Mouse (Mus musculus) lung, embryonic 15.5 days (tissue): ENCODE measurements around the gene Dnmt3b. TPM values are rescaled to one million over a fixed set of nuclear protein-coding genes. Genes with fewer than 3 reads are reported as not detected.
A peak's percentile ranks its signal among the peaks of the same experiment; 100 is the strongest.
"Not testable (repeated sequence)": the region's sequence is repeated elsewhere in the genome, so short reads cannot be mapped to it uniquely, and the experiment has no call there.

Experiments
- ATAC-seq: fragments of 200-750 bp; cut with Nextera tagmentation; 2 replicates; pipeline ENCODE4 v1.8.0; 2017; ENCODE audit warnings: moderate number of reproducible peaks, borderline replicate concordance; ENCODE audit not compliant: low FRiP score, low TSS enrichment; ENCODE audit errors: extremely low read depth
- H3K27ac ChIP-seq: fragments of 300-500 bp; sonication (generic); 2 replicates; pipeline ENCODE4 v1.5.1; 2015; ENCODE audit warnings: moderate library complexity, mild to moderate bottlenecking, inconsistent platforms
- H3K27me3 ChIP-seq: fragments of 300-500 bp; sonication (generic); 2 replicates; pipeline ENCODE4 v1.6.1; 2015; ENCODE audit warnings: inconsistent platforms
- H3K36me3 ChIP-seq: fragments of 300-500 bp; sonication (generic); 2 replicates; pipeline ENCODE4 v1.6.1; 2015; ENCODE audit warnings: inconsistent platforms
- H3K4me1 ChIP-seq: fragments of 300-500 bp; sonication (generic); 2 replicates; pipeline ENCODE4 v1.6.1; 2015; ENCODE audit warnings: inconsistent platforms
- H3K4me2 ChIP-seq: fragments of 300-500 bp; sonication (generic); 2 replicates; pipeline ENCODE4 v1.6.1; 2015; ENCODE audit warnings: inconsistent platforms, mild to moderate bottlenecking, moderate library complexity
- H3K4me3 ChIP-seq: fragments of 300-500 bp; sonication (generic); 2 replicates; pipeline ENCODE4 v1.5.1; 2015; ENCODE audit warnings: mild to moderate bottlenecking, inconsistent platforms
- H3K9ac ChIP-seq: fragments of 300-500 bp; sonication (generic); 2 replicates; pipeline ENCODE4 v1.6.1; 2015; ENCODE audit warnings: inconsistent platforms
- H3K9me3 ChIP-seq: fragments of 300-500 bp; sonication (generic); 2 replicates; pipeline ENCODE4 v1.6.1; 2016; ENCODE audit warnings: inconsistent platforms
- WGBS: fragments of 180-500 bp; shearing (Covaris S2); methylation state at CpG from one replicate; pipeline ENCODE4 v1.1.7; 2015; 5-methylcytosine and 5-hydroxymethylcytosine counted together
- polyA plus RNA-seq: library from polyadenylated mRNA; unstranded; fragments of >200 nt; fragmentation: Nextera tagmentation; extraction: Ambion mirVana; gene quantifications from 2 replicates; pipeline ENCODE4 v1.2.1, GENCODE M21; 2015

The Dnmt3b gene
- polyA plus RNA-seq, 1 experiment from 2014 or later, result 13.0 TPM

DNA sequence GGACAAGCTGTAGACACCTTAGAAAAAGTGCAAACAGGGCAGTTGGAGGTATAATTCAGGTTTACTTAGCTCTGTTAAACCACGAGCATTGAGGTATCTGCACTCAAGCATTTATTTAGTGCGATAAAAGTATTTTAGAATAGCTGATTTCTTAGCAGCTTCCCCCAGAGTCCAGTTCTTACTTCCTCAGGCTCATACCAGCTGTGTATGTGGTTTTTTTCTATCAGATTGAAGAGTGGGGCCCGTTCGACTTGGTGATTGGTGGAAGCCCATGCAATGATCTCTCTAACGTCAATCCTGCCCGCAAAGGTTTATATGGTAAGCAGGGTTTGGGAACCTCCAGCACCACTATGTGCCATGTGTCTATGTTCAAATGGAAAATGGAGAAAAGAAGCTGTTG lies 27.7 kb downstream of the Dnmt3b start:
- Histone ChIP-seq H3K36me3 (peaks cover 8% of the 10 kb centered on the region; the same call in 1 of the 2 replicates), H3K9me3 (no peaks in the 10 kb centered on the region), H3K4me1 (no peaks in the 10 kb centered on the region), H3K4me2 (no peak overlapping the region), H3K27ac (no peak overlapping the region), H3K27me3 (no peaks in the 10 kb centered on the region), H3K9ac (no peak overlapping the region), H3K4me3 (no peak overlapping the region)
- ATAC-seq, result no peak
- WGBS, result 89% methylated on average over 6 of the region's 6 CpGs

DNA sequence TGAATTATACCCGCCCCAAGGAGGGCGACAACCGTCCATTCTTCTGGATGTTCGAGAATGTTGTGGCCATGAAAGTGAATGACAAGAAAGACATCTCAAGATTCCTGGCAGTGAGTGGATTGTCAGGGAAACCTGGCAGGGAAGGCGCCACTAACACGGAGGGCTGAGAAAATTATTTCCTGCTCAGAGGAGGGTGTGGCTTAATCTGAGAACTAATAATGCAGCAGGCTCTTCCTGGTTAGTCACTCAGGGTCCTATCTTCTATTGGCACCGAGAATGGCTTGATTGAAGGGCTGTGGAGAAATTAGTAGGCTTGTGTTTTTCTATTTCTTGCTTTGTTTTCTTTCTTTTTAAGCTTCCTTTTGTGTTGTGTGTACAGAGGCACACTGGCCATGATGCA lies 28.3 kb downstream of the Dnmt3b start:
- Histone ChIP-seq H3K4me1 (no peaks in the 10 kb centered on the region), H3K9ac (no peak overlapping the region), H3K9me3 (no peaks in the 10 kb centered on the region), H3K27ac (no peak overlapping the region), H3K4me2 (no peak overlapping the region), H3K36me3 (peaks cover 8% of the 10 kb centered on the region; the same call in 1 of the 2 replicates), H3K27me3 (no peaks in the 10 kb centered on the region), H3K4me3 (no peak overlapping the region)
- no peak for ATAC-seq
- 79% methylated on average over 7 of the region's 7 CpGs for WGBS

DNA sequence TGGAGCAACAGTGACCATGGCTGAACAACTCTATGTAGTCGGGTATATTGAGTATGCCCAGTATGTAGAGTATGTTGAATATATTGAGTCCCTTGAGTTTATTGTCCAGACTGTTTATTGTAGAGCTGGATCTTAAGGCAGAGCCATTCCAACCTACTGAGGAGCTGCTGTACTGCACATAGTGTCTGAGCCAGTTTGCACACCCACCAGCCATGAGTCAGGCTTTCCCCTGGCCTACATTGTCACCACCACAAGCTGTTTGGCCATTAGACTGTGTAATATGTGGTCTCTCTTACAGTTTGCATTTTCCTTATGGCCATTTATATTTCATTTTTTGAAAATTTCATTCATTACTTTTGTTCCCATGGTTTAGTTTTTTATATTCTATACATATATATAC lies 30.7 kb downstream of the Dnmt3b start:
- Histone ChIP-seq H3K4me3 (no peak overlapping the region), H3K27me3 (no peaks in the 10 kb centered on the region), H3K27ac (no peak overlapping the region), H3K4me2 (no peak overlapping the region), H3K36me3 (peaks cover 8% of the 10 kb centered on the region; the same call in 1 of the 2 replicates), H3K4me1 (no peaks in the 10 kb centered on the region), H3K9ac (no peak overlapping the region), H3K9me3 (no peaks in the 10 kb centered on the region)
- ATAC-seq, result no peak
- WGBS, result 98% methylated on average over 1 of the region's 1 CpGs

DNA sequence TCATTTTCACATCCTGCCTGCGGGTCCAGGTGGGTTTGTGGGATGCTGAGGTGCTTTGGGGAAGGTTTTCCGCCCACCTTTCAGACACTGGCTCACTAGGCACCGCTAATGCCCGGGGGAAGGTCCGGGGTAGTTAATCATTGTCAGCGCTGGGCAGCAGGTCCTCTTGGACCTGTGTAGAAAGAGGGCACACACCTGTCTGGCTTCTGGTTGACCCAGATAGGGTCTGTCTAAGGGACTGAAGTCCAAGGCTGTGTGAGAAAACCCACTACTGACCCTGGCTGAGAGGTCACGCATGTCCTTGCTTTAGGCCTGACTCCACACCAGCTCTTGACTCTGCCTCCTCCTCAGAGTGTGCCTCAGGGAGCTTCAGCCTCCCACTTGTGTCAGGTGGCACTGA lies 44.2 kb downstream of the Dnmt3b start:
- H3K27ac ChIP-seq, ATAC-seq, H3K4me1 ChIP-seq, H3K27me3 ChIP-seq, H3K9me3 ChIP-seq, H3K4me3 ChIP-seq, H3K36me3 ChIP-seq, H3K9ac ChIP-seq, H3K4me2 ChIP-seq: not testable (repeated sequence)
- WGBS, result 73% methylated on average over 7 of the region's 7 CpGs

DNA sequence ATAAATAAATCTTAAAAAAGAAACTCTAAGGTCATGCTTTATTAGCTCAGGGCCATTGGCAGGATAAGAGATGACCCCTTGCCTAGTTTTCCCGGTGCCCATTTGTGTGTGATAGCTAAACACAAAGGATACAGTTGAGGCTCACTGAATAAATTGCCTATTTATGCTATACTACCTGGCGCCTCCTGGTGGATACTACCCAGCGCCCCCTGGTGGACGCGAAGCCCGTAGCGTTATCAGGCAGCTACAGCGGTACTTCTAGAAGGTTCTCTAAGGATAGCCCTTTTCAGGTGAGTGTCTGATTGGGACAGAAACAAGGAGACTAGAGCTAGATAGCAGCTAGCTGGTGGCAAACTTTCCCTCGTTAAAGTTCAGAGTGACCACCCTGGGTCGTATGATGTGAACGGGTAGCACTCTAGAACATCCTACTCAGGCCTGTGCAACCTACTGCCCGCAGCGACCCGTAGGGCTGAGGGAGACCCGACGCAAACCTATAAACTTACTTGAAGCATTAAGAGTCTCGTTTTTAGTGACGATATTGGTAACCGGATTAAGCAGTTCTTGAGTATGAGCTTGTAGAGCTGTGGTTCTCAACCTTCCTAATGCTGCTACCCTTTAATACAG lies 45.3 kb downstream of the Dnmt3b start:
- no peak overlapping the region for H3K9ac ChIP-seq
- H3K4me2 ChIP-seq, result no peak overlapping the region
- no peaks in the 10 kb centered on the region for H3K36me3 ChIP-seq
- H3K27ac ChIP-seq, result no peak overlapping the region
- no peaks in the 10 kb centered on the region for H3K27me3 ChIP-seq
- no peaks in the 10 kb centered on the region for H3K9me3 ChIP-seq
- 63% methylated on average over 19 of the region's 19 CpGs for WGBS
- no peaks in the 10 kb centered on the region for H3K4me1 ChIP-seq
- no peak overlapping the region for H3K4me3 ChIP-seq
- no peak for ATAC-seq

DNA sequence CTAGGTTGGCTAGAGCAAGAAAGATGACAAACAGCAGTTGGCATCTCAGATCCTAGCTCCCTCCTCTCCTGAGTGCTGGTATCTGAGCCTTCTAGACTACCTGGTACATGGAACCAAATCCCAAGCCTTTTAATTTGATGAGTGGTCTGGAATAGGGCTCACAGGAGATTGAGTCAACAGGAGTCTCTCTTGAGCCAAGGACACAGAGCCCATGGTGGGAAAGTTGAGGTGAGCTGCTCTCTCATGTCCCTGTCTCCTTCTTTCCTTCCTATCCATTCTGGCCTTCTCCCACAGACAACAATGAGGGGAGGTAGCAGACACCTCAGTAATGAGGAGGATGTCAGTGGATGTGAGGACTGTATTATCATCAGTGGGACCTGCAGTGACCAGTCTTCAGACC lies 47.1 kb downstream of the Dnmt3b start, which contains the start of gene Dnmt3c:
TSS of gene Dnmt3c (plus strand) at position 301 of the 400 bp plus-strand sequence.
- Histone ChIP-seq H3K4me3 (no peak within 1 kb of the TSS), H3K4me2 (no peak within 1 kb of the TSS), H3K27me3 (no peaks in the 10 kb centered on the region), H3K36me3 (no peaks in the 10 kb centered on the region), H3K4me1 (no peaks in the 10 kb centered on the region), H3K9ac (no peak within 1 kb of the TSS), H3K27ac (no peak within 1 kb of the TSS), H3K9me3 (no peaks in the 10 kb centered on the region)
- ATAC-seq, result no peak

DNA sequence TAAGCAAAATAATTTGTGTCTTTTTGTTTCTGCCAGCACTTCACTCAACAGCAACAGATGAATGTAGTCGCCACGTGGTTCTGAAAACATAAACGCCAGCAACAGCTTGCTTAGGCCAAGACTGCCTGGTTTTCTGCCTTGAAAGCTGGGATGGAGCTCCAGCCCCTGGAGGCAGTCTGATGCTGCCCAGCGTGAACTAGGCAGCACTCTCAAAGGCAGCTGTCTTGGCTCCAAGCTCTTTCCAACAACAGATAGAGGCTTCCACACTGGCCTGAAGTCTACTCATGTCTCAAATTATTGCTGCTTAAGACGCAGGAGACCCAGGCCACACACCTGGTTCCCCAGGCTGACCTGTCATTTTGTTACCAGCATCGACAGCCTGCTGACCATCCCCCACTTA lies 54.1 kb downstream of the Dnmt3b start:
- H3K4me1 ChIP-seq, result no peaks in the 10 kb centered on the region
- no peaks in the 10 kb centered on the region for H3K36me3 ChIP-seq
- H3K27ac ChIP-seq, result no peak overlapping the region
- H3K4me3 ChIP-seq, result no peak overlapping the region
- ATAC-seq, result no peak
- no peaks in the 10 kb centered on the region for H3K9me3 ChIP-seq
- no peaks in the 10 kb centered on the region for H3K27me3 ChIP-seq
- 43% methylated on average over 6 of the region's 6 CpGs for WGBS
- no peak overlapping the region for H3K4me2 ChIP-seq
- H3K9ac ChIP-seq, result no peak overlapping the region

DNA sequence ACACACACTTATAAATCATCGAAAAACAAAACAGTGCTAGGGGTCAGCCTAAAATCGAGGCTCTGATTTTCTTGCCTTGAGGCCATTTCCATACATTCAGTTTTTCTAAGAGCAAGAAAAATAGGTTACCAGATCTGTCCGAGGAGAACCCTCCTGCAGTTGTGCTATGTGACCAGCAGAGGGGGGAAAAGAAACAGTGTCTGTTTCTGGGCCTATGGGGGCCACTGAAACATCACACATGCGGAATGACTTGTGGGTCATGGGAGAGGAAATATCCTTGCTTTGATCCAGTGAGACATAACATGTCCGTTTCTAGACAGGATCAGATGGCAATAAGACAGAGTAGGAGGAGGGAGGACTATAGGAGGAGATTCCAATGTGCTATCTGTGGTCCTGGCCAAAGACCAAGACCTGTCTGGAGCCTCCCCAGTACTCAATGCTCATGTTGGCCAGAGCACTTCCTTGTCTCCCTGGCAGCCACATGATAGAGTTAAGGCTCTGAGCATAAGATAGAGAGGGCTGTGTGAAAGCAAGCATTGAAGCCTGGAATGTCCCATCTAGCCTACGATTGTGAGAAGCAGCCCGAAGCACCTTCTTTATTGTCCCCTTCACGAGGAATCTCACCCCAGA lies 61.6 kb downstream of the Dnmt3b start:
- ATAC-seq, result peak; percentile 44; the same call in 1 of the 2 replicates
- Histone ChIP-seq H3K9me3 (no peaks in the 10 kb centered on the region), H3K36me3 (no peaks in the 10 kb centered on the region), H3K9ac (no peak overlapping the region), H3K27me3 (no peaks in the 10 kb centered on the region), H3K4me1 (peaks cover 23% of the 10 kb centered on the region), H3K27ac (no peak overlapping the region), H3K4me2 (no peak overlapping the region), H3K4me3 (no peak overlapping the region)
- WGBS, result 39% methylated on average over 8 of the region's 8 CpGs

DNA sequence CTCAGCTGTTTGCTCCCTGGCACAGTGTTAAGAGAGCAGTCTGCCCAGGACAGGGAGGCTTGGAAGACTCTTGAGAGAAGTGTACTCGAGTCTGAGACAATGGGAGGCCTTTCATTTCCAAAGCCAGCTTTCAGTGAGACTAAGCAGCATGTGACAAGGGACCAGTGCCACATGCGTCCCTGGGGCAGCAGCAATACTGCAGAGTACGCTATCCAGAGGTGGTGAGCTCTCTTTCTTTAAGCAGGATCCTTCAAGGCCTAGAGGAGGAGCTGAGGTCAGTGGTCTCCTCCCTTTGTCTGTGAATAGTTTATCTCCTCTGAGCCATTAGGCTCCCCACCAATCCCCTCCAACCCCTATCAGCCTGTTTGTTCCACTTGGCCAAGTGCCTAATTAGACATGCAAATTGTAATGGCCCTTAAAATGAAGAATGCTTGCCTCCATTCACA lies 63.4 kb downstream of the Dnmt3b start:
- 45% methylated on average over 3 of the region's 3 CpGs for WGBS
- peaks cover 23% of the 10 kb centered on the region for H3K4me1 ChIP-seq
- peak; percentile 69; the same call in 1 of the 2 replicates for ATAC-seq
- no peaks in the 10 kb centered on the region for H3K27me3 ChIP-seq
- no peak overlapping the region for H3K9ac ChIP-seq
- no peak overlapping the region for H3K4me2 ChIP-seq
- H3K27ac ChIP-seq, result peak overlapping the region; percentile 68
- no peaks in the 10 kb centered on the region for H3K36me3 ChIP-seq
- H3K9me3 ChIP-seq, result no peaks in the 10 kb centered on the region
- no peak overlapping the region for H3K4me3 ChIP-seq

DNA sequence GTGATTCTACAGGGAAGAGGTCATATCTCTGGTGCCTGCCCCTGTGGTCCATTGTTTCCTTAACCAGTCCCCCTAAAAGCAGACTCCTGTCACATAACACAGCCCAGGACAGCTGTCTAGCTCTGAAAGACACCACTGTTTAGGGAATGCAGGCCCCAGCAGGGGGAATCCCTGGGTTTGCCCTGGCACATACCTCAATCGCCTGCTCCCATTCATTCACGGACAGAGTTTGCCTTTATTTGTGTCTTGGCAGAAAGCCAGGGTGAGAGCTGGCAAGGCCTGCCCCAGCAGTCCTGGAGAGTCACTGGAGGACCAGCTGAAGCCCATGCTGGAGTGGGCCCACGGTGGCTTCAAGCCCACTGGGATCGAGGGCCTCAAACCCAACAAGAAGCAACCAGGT lies 64.0 kb downstream of the Dnmt3b start:
- Histone ChIP-seq H3K36me3 (no peaks in the 10 kb centered on the region), H3K9ac (no peak overlapping the region), H3K27me3 (no peaks in the 10 kb centered on the region), H3K9me3 (no peaks in the 10 kb centered on the region), H3K4me1 (peaks cover 23% of the 10 kb centered on the region), H3K4me3 (no peak overlapping the region), H3K27ac (peak overlapping the region; percentile 68), H3K4me2 (no peak overlapping the region)
- WGBS, result 21% methylated on average over 4 of the region's 4 CpGs
- peak; percentile 62 for ATAC-seq

DNA sequence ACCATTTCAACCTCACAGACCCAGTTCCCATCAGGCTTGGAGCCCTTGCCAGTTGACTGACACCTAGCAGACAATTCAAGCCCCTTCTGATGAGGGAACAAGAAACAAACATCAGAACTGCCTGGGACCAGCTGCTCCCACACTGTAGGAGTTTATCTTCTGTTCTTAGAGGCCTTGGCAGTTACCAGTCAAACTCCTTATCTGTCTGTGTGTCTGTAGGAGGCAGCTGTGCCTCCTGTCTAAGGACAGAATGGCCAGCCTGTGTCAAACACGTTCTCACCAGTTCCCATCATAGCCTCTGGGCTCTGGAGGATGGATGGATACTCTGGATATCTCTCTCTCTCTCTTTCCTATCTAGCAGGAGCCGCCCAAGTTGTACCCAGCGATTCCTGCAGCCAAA lies 68.6 kb downstream of the Dnmt3b start:
- H3K27me3 ChIP-seq, H3K4me2 ChIP-seq, H3K4me1 ChIP-seq, ATAC-seq, H3K36me3 ChIP-seq, H3K27ac ChIP-seq, H3K4me3 ChIP-seq, H3K9ac ChIP-seq, H3K9me3 ChIP-seq: not testable (repeated sequence)
- 68% methylated on average over 3 of the region's 3 CpGs for WGBS

DNA sequence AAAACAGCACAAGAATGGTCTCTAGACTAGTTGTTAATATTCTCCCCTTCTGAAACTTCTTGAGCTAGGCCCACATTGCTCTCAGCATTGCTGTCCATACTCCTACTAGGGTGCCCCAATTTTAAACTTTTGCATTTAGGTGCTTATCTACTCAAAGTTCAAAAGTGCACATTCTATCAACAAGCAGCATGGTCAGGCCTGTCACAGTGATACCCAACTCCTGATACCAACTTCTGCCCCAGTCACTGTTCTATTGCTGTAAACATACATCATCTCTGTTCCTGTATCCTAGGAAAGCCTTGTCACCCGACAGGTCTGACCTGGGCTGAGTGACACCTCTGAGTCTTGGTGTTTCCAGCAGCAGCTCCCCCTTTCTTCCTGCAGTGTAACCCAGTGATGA lies 73.8 kb downstream of the Dnmt3b start:
- no peak overlapping the region for H3K4me3 ChIP-seq
- no peak for ATAC-seq
- no peak overlapping the region for H3K27ac ChIP-seq
- 45% methylated on average over 1 of the region's 1 CpGs for WGBS
- no peaks in the 10 kb centered on the region for H3K36me3 ChIP-seq
- H3K4me2 ChIP-seq, result no peak overlapping the region
- no peaks in the 10 kb centered on the region for H3K27me3 ChIP-seq
- H3K9me3 ChIP-seq, result no peaks in the 10 kb centered on the region
- no peak overlapping the region for H3K9ac ChIP-seq
- no peaks in the 10 kb centered on the region for H3K4me1 ChIP-seq
